Mouse (Mus musculus): Measurements from ENCODE around the gene Rgs9bp. TPM values are rescaled to one million over a fixed set of nuclear protein-coding genes. Genes with fewer than 3 reads are reported as not detected.

Gene Rgs9bp
- polyA plus RNA-seq (2016; fragmentation: Nextera tagmentation; extraction: Ambion mirVana), result 0.90 and 1.4 TPM in 2 replicates

DNA sequence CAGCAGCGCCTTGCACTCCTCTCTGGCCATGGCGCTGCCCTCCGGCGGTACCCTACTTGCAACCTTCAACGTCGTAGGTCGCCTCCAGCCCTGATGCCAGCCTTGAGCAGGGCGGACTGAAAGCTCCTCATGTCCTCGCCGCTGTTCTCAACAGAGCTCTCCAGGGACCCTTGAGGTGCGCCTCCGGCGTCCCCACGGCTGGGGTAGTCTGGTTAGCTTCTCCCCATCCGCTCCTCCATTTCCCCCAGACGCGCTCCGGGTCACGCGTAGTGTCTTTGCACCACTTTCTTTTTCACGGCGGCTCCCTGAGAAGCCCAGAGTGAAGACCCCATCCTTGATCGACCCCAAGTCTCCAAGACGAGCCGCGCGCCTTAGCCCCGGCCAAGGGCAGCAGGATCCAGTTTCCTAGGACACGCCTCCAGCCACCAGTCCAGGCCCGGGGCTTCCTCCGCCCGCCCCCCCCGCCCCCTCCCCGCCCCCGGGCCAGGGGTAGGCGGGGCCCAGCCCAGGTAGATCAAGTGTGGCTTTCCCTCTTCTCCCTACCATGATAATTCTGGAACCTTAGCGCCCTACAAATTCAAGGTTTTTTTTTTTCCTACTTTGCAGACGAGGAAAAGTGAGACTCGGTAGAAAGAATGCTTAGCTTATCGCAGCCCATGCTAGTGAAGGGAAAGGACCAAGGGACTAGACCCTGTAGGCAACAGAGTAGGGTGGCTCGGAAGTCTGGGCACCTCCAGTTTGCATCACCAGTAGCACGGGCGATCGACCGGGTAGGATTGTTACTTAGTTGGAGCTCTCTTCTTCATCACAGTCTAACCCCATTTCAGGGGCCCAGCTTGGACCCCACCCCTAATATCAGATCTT lies at the start of gene Rgs9bp:
Gene Rgs9bp, minus strand, starts transcription at position 392 of the 864 bp plus-strand sequence.
- peaks cover 36% of the 10 kb centered on the region for H3K4me1 ChIP-seq
- peak within 1 kb of the TSS; percentile 88 for H3K27ac ChIP-seq
- peaks cover 26% of the 10 kb centered on the region for H3K27me3 ChIP-seq (ENCODE audit: insufficient read depth, poor library complexity, severe bottlenecking)
- DNase-seq (ENCODE audit: low spot score), result peak; percentile 92
- WGBS, result under 1% methylated on average over 45 of the region's 45 CpGs
- no peaks in the 10 kb centered on the region for H3K36me3 ChIP-seq
- no peaks in the 10 kb centered on the region for H3K9me3 ChIP-seq
- peak within 1 kb of the TSS; percentile 88 for H3K4me3 ChIP-seq

DNA sequence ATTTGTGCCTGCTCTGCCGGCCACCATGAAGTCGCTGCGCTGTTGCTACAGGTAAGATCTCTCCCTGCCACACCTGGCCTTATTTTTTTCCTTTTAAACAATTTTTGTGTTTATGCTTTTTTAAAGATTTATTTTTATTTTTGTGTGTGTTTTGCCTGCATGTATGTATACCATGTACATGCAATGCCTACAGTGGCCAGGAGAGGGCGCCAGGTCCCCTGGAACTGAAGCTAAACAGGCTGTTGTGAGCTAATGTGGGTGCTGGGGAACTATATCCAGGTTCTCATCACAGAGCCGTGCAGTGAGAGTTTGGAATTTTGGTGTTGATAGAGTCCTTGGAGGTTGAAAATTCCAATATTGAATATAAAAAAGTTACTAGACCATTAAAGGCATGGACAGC lies 43.1 kb upstream of the Rgs9bp start:
- H3K36me3 ChIP-seq, result peaks cover 87% of the 10 kb centered on the region
- 70% methylated on average over 5 of the region's 5 CpGs for WGBS
- no peaks in the 10 kb centered on the region for H3K9me3 ChIP-seq
- DNase-seq (ENCODE audit: low spot score), result no peak
- H3K4me1 ChIP-seq, result no peaks in the 10 kb centered on the region
- H3K27me3 ChIP-seq (ENCODE audit: insufficient read depth, poor library complexity, severe bottlenecking), result no peaks in the 10 kb centered on the region
- H3K27ac ChIP-seq, result no peak overlapping the region
- H3K4me3 ChIP-seq, result no peak overlapping the region

DNA sequence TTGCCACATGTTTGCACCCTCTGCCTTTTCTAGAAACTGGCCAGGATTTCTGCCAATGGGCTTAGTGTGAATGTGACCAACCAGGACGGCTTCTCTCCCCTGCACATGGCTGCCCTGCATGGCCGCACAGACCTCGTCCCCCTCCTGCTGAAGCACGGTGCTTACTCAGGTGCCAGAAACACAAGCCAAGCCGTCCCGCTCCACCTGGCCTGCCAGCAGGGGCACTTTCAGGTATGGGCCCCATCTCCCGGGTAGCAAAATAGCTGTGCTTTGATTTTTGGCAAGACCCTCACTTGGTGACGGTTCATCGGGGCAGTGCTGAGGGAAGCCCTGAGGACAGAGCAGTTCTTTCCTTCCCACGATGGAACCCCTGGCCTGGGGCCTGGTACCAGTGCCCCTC lies 42.0 kb upstream of the Rgs9bp start:
- Histone ChIP-seq H3K4me1 (no peaks in the 10 kb centered on the region), H3K36me3 (peaks cover 92% of the 10 kb centered on the region), H3K9me3 (no peaks in the 10 kb centered on the region), H3K27ac (no peak overlapping the region), H3K27me3 (ENCODE audit: insufficient read depth, poor library complexity, severe bottlenecking) (no peaks in the 10 kb centered on the region), H3K4me3 (no peak overlapping the region)
- DNase-seq (ENCODE audit: low spot score), result no peak
- WGBS, result 89% methylated on average over 10 of the region's 10 CpGs

DNA sequence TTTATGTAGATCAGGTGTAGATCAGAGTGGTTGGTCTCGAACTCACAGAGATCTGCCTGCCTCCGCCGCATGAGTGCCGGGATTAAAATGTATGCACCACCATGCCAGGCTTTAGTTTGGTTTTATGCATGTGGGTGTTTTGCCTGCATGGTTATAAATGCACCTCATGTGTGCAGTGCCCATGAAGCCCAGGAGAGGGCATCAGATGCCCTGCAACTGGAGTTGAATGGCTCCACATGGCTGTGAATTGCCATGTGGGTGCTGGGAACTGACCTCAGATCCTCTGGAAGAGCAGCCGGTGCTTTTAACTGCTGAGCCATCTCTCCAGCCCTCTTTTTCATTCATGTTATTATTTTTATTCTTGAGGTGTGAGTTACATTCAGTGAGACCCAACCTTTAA lies 40.7 kb upstream of the Rgs9bp start:
- H3K4me1 ChIP-seq, result no peaks in the 10 kb centered on the region
- 96% methylated on average over 5 of the region's 5 CpGs for WGBS
- no peak overlapping the region for H3K4me3 ChIP-seq
- peaks cover 94% of the 10 kb centered on the region for H3K36me3 ChIP-seq
- H3K27ac ChIP-seq, result no peak overlapping the region
- DNase-seq (ENCODE audit: low spot score), result no peak
- H3K9me3 ChIP-seq, result no peaks in the 10 kb centered on the region
- H3K27me3 ChIP-seq (ENCODE audit: insufficient read depth, poor library complexity, severe bottlenecking), result no peaks in the 10 kb centered on the region

DNA sequence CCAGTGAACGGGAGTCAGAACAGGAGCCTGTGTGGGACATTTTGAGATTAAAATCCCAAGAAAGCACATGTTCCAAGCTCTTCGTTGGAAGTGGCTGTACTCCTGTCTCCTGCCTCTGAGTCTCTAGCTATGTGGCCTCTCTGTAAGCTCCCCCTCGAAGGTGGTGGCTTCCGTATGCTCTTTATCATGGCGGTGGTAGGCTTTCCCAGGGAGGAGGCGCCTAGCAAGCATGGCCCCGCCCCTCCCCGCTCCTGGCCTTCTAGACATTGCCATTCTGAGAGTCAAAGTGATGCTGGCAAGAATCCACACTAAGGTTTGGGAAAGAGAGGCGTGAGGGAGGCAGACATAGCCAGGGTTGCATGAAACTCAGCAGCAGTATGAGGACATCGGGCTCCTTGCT lies 37.2 kb upstream of the Rgs9bp start:
- Histone ChIP-seq H3K4me1 (no peaks in the 10 kb centered on the region), H3K4me3 (no peak overlapping the region), H3K27me3 (ENCODE audit: insufficient read depth, poor library complexity, severe bottlenecking) (no peaks in the 10 kb centered on the region), H3K36me3 (peaks cover 89% of the 10 kb centered on the region), H3K27ac (no peak overlapping the region), H3K9me3 (no peaks in the 10 kb centered on the region)
- no peak for DNase-seq (ENCODE audit: low spot score)
- WGBS, result 91% methylated on average over 10 of the region's 10 CpGs

DNA sequence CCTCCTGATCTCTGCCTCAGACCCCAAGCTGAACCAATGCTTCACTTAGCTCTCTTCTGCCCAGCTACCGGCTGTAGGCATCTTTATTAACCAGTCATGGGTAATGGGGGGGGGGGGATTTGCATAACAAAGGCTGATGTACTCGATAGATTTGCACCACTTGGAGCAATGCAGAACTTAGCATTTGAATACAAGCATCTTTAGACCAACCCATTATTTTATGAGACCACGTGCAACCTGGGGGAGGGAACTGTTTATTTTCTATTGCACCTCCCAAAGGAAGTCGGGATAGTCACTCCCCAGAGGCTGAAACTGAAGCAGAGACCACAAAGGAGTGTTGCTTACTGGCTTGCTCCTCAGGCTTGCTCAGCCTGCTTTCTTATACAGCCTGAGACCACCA lies 32.1 kb upstream of the Rgs9bp start:
- no peaks in the 10 kb centered on the region for H3K27me3 ChIP-seq (ENCODE audit: insufficient read depth, poor library complexity, severe bottlenecking)
- no peaks in the 10 kb centered on the region for H3K4me1 ChIP-seq
- DNase-seq (ENCODE audit: low spot score), result no peak
- H3K36me3 ChIP-seq, result peaks cover 88% of the 10 kb centered on the region
- H3K9me3 ChIP-seq, result no peaks in the 10 kb centered on the region
- H3K4me3 ChIP-seq, result no peak overlapping the region
- 82% methylated on average over 4 of the region's 4 CpGs for WGBS
- no peak overlapping the region for H3K27ac ChIP-seq

DNA sequence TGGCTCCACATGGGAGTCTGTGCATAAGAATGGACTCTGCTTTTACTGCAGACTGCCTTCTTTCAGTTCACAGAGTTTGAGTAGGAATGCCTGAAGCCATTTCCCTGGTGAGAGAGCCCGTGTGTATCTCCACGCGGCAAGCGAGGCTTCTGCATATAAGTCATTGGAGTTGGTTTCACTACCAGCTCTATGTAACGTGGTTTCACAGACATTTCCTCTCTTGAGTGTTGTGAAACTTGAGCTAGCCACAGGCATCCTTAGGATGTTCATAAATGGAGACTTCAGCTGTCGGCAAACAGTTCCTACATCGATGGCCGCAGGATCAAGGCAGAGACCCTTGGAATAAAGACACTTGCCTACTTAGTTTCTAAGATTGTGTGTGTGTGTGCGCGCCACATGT lies 23.9 kb upstream of the Rgs9bp start:
- Histone ChIP-seq H3K4me1 (no peaks in the 10 kb centered on the region), H3K27ac (no peak overlapping the region), H3K4me3 (no peak overlapping the region), H3K36me3 (peaks cover 91% of the 10 kb centered on the region), H3K9me3 (no peaks in the 10 kb centered on the region), H3K27me3 (ENCODE audit: insufficient read depth, poor library complexity, severe bottlenecking) (no peaks in the 10 kb centered on the region)
- WGBS, result 94% methylated on average over 10 of the region's 10 CpGs
- DNase-seq (ENCODE audit: low spot score), result no peak

DNA sequence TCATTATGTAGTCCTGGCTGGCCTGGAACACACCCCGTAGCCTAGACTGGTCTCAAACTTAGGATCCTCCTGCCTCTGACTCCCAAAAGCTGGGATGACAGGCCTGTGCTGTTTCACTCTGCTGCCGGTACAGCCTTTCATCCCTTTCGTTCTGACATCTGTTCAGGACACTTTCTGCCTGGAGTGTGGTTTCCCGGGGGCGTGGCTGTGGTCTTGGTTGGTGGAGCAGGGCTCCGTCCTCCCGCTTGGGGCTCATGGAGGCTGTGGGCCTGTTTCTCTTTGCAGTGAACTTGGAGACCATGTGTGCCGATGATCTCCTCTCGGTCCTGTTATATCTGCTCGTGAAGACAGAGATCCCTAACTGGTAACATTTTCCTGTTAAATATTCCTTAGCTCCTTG lies 21.4 kb upstream of the Rgs9bp start:
- Histone ChIP-seq H3K9me3 (no peaks in the 10 kb centered on the region), H3K27me3 (ENCODE audit: insufficient read depth, poor library complexity, severe bottlenecking) (no peaks in the 10 kb centered on the region), H3K36me3 (peaks cover 89% of the 10 kb centered on the region), H3K4me1 (no peaks in the 10 kb centered on the region), H3K27ac (no peak overlapping the region), H3K4me3 (no peak overlapping the region)
- DNase-seq (ENCODE audit: low spot score), result no peak
- WGBS, result 86% methylated on average over 10 of the region's 10 CpGs

DNA sequence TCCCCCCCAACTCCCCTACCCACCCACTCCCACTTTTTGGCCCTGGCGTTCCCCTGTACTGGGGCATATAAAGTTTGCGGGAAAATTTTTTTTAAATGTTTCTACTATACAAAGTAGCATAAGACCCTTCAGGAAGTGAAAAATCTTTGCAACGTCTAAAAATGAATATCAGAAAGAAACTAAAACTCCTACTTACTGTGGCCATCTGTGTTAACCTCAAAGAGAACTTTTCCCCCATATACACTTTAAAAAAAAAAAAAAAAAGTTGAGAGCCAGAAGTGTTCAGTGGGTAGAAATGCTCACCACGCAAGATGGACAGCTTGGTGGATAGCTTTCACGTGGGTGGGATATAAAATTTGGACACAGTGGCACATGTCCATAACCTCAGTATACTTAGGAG lies 17.4 kb upstream of the Rgs9bp start:
- Histone ChIP-seq H3K27me3 (ENCODE audit: insufficient read depth, poor library complexity, severe bottlenecking) (no peaks in the 10 kb centered on the region), H3K4me1 (no peaks in the 10 kb centered on the region), H3K4me3 (no peak overlapping the region), H3K9me3 (no peaks in the 10 kb centered on the region), H3K36me3 (peaks cover 72% of the 10 kb centered on the region), H3K27ac (no peak overlapping the region)
- DNase-seq (ENCODE audit: low spot score), result no peak
- WGBS, result 94% methylated on average over 5 of the region's 5 CpGs

DNA sequence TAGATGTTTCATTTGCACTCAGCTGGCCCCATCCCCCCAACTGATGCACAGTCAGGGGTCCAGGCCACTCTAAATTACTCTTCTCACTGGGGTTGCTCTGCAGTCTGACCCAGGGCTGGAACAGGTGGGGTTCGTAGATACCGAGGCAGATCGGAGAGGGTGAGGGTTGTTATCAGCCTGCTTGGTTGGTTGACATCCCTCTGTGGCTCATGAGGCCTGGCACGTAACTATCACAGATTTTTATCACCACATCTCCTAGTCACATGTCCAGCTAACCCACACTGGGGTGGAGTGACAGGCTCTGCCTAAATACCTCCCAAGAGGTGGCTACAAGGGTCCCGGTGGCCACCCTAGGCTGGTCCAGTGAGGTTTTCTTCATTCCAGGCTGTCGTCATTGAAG lies 15.7 kb upstream of the Rgs9bp start:
- 77% methylated on average over 6 of the region's 6 CpGs for WGBS
- no peak for DNase-seq (ENCODE audit: low spot score)
- Histone ChIP-seq H3K9me3 (no peaks in the 10 kb centered on the region), H3K4me1 (no peaks in the 10 kb centered on the region), H3K36me3 (peaks cover 70% of the 10 kb centered on the region), H3K27me3 (ENCODE audit: insufficient read depth, poor library complexity, severe bottlenecking) (no peaks in the 10 kb centered on the region), H3K4me3 (no peak overlapping the region), H3K27ac (no peak overlapping the region)

DNA sequence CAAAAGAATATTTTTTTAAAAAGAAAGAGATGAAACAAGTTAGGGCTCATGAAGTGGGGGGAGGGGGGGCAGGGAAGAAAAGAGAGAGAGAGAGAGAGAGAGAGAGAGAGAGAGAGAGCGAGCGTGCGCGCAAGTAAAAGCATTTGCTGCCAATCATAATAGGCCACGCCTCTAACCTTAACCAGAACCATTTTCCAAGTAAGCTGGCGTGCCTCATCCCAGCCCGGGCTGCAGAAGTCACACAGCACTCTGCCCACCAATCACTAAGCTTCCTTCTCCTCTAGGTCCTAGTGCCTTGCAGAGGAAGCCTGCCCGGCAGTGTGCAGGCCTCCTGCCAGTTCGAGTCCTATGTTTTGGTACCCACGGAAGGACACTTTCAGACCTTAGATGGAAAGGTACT lies 14.6 kb upstream of the Rgs9bp start:
- no peaks in the 10 kb centered on the region for H3K4me1 ChIP-seq
- no peaks in the 10 kb centered on the region for H3K9me3 ChIP-seq
- no peak overlapping the region for H3K4me3 ChIP-seq
- H3K27me3 ChIP-seq (ENCODE audit: insufficient read depth, poor library complexity, severe bottlenecking), result no peaks in the 10 kb centered on the region
- H3K36me3 ChIP-seq, result peaks cover 74% of the 10 kb centered on the region
- 94% methylated on average over 10 of the region's 10 CpGs for WGBS
- no peak overlapping the region for H3K27ac ChIP-seq
- DNase-seq (ENCODE audit: low spot score), result no peak

DNA sequence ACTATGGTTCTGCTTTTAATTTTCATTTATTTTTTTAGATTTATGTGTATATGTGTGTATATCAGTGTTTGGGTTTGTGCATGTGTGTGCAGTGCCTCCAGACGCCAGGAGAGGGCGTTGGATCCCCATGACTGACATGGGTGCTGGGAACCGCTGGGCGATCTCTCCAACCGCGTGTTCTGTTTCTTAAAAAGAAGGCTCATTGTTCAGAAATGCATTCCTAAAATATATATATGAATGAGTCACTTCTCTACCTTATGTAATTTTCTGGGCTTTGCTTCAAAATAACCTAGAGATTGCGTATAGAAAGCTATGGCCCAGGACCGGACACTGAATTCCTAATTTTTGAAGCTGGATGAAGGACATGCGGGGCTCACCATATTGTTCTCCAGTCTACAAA lies 14.1 kb upstream of the Rgs9bp start:
- H3K4me1 ChIP-seq, result no peaks in the 10 kb centered on the region
- H3K27me3 ChIP-seq (ENCODE audit: insufficient read depth, poor library complexity, severe bottlenecking), result no peaks in the 10 kb centered on the region
- no peak overlapping the region for H3K27ac ChIP-seq
- H3K36me3 ChIP-seq, result peaks cover 76% of the 10 kb centered on the region
- H3K4me3 ChIP-seq, result no peak overlapping the region
- H3K9me3 ChIP-seq, result no peaks in the 10 kb centered on the region
- WGBS, result 90% methylated on average over 9 of the region's 9 CpGs
- no peak for DNase-seq (ENCODE audit: low spot score)

DNA sequence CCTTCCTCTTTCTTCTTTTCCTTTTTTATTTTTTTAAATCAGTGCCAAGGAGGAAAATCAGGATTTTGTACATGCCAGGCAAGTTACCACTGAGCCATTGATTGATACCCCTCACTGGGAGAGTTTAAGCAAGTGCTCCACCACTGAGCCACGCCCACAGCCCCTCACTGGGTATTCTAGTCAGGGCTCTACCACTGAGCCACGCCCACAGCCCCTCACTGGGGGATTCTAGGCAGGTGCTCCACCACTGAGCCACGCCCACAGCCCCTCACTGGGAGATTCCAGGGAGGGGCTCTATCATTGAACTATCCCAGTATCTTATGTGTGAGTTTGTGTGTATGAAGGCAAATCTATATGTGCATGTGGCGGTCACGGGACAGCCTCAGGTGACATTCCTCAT lies 8.9 kb upstream of the Rgs9bp start:
- H3K36me3 ChIP-seq, result peaks cover 66% of the 10 kb centered on the region
- H3K9me3 ChIP-seq, result no peaks in the 10 kb centered on the region
- 83% methylated on average over 5 of the region's 5 CpGs for WGBS
- no peak overlapping the region for H3K27ac ChIP-seq
- no peak for DNase-seq (ENCODE audit: low spot score)
- H3K4me3 ChIP-seq, result no peak overlapping the region
- no peaks in the 10 kb centered on the region for H3K4me1 ChIP-seq
- H3K27me3 ChIP-seq (ENCODE audit: insufficient read depth, poor library complexity, severe bottlenecking), result no peaks in the 10 kb centered on the region

DNA sequence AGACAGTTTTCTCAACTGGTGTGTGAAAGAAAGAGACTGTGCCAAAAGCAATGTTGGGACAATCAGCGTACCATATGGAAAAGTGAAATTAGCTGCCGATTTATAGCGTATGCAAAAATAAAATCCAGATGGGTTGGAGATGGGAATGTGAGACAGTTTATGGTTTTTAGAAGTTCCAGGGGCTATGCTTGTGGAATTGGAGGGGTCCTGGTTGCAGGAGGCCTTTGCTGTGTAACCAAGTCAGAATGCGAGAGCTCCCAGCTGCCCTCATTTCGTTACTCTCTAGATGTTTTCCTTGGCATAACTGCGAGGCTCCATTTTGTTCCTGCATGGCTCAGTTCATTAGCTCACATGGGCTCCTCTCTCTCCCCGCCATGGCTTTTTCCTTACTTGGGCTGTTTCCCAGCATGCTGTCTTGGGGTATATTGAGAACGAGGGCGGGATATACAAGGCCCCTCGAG lies 5.4 kb upstream of the Rgs9bp start:
- DNase-seq (ENCODE audit: low spot score), result no peak
- Histone ChIP-seq H3K9me3 (no peaks in the 10 kb centered on the region), H3K27me3 (ENCODE audit: insufficient read depth, poor library complexity, severe bottlenecking) (no peaks in the 10 kb centered on the region), H3K4me3 (no peak overlapping the region), H3K27ac (no peak overlapping the region), H3K36me3 (peaks cover 44% of the 10 kb centered on the region), H3K4me1 (peaks cover 19% of the 10 kb centered on the region)
- WGBS, result 92% methylated on average over 10 of the region's 10 CpGs

Data from heart, embryonic 10.5 days (tissue).